Mouse (Mus musculus) left cerebral cortex, postnatal 4 days (tissue): ENCODE data around the gene Gm10188. TPM values are rescaled to one million over a fixed set of nuclear protein-coding genes. Genes with fewer than 3 reads are reported as not detected.
A peak's percentile ranks its signal among the peaks of the same experiment; 100 is the strongest.

Source experiments
- DNase-seq: peaks from one replicate; pipeline ENCODE4 v3.0.0-alpha.2; 2022
- intact Hi-C: fragments of 180-260 bp; cut with DNase I; formaldehyde crosslinking; loops from one replicate; pipeline ENCODE4 v1.15.1; 2025
- total RNA-seq, 2 experiments: library from RNA; stranded (reverse); gene quantifications; 2 replicates each; pipeline ENCODE4 v1.2.3; 2021

Gene Gm10188
- not detected for total RNA-seq

DNA sequence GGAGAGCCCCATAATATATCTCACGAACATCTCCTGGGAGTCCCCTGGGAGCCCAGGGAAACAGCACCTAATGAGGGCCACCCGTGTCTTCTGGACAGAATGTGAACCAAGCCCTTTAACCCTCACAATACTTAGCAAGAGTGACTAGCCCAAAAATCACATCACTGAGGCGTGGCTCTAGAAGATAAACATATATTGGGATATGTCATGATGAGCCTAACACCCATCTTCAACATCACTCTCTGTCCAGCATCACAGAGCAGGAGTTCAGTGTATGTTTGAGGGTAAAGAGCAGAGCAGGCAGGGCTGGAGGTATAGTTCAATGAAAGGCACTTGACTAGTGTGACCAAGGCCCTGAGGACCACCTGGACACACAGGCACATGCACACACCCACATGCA, at the start of gene Gm10188:
Gene Gm10188 (minus strand): TSS at position 101 of the 400 bp plus-strand sequence.
- intact Hi-C loops = no loop called here
- DNase-seq = no peak

DNA sequence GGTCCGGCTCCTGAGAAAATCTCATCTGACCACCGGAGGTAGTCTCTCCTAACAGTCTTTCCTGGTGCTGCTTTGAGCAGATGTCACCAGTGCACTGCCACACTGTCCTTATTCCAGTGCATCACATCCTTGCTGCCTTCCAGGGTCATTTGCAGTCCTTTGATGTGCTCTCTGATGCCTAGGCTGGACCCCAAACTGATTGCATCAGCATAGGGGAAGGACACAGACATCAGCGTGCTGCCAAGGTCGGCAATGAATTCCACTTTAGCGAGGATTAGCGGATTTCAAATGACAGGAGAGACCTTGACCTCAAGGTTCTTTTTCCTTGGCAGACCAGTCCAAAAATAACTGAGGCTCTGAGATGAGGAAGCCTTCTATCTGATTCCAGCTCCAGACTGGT, 47.6 kb upstream of the Gm10188 start:
- no peak for DNase-seq

DNA sequence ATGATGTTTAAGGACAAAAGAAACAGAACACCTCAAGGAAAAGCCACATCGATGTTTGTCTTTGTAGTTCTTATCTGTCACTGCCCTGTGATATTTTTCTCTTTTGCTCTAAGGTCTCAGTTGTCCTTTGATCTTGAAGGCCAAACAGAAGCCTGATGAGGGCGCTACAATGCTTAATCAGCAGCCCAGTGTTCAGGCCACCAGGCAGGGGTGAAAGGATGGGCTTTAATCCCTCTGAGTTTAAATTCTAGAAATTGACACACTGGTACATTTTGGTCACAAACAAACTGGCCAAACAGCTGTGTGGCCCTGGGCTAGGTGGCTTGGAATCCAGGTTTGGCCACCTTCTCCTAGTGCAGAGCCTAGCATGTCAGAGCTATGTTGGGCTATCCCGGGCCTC, 47.1 kb upstream of the Gm10188 start:
- intact Hi-C loops = no loop called here

More for the DNA sequence above, 47.6 kb upstream of the Gm10188 start:
- intact Hi-C loops = no loop called here

DNA sequence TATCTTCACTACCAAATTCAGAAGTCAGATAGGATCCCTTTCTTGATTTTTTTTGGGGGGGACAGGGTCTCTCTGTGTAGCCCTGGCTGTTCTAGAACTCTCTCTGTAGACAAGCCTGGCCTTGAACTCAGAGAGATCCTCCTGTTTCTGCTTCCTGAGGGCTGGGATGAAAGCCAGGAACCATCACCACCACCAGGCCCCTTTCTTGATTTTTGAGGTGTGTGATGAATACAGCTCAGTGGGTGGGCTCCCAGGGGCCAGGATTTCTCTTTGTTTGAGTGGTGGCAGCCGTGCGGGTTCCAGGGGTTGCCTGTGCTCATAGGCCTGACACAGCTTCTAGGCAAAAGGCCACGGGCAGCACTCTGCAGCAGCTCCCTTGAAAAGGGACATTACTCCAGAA, 41.7 kb upstream of the Gm10188 start:
- no peak for DNase-seq
- intact Hi-C loops = no loop called here

More for the DNA sequence above, 47.1 kb upstream of the Gm10188 start:
- DNase-seq = no peak

DNA sequence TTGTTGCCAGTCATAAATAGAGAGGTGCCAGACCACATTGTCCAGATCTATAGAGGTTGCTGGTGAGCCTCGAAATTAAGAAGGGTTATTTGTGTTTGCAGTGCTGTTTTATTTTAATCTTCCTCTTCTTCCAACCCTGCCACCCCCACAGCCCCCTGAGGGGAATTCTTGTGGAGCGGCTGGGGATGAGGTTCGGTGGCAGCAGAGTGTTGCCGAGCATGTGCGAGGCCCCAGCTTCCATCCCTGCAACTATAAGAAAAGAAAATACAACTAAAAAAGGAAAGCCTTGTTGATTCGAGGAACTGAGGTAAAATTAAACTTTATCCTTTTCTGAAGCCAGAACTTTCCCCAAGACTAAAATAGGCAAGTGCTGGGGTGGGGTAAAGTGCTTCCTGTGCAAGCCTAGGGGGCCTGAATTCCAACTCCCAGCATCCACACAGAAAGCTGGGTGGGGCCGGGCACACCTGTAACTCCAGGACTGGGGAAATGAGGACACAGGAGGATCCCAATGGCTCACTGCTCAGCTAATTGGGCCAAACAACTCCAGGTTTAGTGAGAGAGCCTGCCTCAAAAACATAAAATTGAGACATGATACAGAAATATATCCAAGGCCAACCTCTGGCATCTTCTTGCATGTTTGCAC, 39.0 kb upstream of the Gm10188 start:
- intact Hi-C loops = no loop called here
- no peak for DNase-seq

DNA sequence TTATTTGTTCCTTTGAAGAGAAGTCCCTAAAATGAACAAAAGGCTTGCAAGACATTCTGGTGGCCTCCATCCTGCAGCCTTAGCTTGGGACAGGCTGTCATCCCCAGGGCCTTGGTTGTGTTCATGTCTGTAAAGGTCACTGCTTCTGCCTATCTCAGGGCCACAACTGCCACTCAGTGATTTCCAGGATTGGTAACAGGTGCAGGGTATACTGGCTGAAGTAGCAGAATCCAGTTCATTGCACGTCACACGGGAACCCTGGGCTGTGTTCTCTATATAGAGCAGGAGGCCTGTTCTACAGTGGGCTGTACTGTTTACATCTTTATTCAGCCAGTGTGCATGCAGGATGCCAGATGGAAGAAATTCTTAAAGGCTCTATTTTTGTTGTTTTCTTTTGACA, 38.4 kb upstream of the Gm10188 start:
- DNase-seq = no peak
- intact Hi-C loops = no loop called here

DNA sequence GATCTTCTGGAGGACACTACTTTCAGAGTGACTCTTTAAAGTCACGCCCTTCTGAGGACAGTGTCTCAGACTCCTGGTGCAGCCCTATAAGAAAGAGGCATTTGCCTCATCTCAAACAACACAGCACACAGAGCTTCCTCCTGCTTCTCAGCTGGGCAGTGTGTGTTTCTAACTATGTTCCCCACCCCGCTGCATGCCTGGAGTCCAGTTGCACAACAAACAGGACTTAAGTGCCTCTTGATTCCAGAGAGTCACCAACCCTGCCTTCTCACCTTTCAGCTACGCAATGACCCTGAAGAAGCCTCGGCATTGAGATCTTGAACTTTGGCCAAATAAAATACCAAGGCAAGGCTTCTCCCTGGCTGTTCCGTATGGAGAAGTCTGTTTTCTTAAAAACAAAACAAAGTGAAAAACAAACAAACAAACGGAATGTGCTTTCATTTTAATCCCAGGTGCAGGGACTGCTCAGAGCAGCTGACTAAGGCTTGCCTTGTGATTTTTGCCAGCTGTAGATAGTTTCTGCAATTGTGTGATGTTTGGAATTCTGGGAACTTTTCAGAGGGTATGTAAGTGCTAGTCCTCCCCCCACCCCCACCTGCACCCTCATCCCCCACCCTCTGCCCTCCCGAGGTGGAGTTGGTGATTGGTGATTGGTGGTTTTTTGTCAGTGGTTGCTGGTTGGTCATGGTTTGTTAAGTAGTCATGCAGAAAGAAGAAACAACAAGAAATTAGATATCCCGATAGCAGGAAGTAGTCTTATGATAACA, 37.4 kb upstream of the Gm10188 start:
- DNase-seq = no peak
- intact Hi-C loops = no loop called here

DNA sequence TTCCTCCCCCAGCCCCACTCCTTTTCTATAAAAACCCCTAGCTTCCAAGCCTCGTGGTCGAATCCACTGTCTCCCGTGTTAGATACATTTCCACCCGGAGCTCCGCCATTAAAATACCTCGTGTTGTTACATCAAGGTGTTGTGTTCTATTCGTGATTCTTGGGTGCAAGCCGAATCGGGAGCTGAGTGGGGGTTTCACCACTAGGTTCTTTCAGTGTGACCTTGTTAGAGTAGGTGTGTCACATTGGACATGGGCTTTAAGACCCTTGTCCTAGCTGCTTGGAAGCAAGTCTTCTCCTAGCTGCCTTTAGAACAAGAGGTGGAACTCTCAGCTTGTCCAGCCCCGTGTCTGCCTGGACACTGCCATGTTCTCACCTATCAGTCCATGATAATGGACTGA, 36.4 kb upstream of the Gm10188 start:
- no peak for DNase-seq
- intact Hi-C loops = no loop called here

DNA sequence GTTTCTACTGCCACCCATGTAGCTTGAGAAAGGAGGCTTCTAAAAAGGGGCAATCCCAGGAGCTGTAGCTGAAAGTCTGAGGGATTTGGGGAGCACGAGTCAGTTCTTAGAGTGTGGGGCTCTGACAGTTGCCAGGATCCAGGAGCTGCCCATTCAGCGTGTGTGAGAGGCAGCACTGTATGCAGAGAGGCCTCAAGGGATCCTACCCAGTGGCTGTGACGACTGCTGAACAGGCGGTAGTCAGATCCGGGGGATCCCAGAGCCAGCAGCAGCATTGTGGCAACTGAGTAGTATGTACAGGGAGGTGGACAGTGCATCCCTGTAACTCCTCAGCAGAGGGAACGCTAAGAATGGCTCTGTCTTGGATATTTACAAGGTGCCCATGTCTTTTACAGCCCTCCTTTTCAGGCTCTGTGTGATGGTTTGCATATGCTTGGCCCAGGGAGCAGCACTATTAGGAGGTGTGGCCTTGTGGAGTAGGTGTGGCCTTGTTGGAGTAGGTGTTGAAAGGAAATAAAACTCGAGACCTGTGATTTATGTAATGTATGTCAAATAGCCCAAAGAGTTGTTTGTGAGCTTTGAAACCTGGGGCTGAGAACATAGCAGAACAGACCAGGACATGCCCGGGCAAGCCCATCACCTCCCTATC, 35.8 kb upstream of the Gm10188 start:
- intact Hi-C loops = no loop called here
- no peak for DNase-seq

DNA sequence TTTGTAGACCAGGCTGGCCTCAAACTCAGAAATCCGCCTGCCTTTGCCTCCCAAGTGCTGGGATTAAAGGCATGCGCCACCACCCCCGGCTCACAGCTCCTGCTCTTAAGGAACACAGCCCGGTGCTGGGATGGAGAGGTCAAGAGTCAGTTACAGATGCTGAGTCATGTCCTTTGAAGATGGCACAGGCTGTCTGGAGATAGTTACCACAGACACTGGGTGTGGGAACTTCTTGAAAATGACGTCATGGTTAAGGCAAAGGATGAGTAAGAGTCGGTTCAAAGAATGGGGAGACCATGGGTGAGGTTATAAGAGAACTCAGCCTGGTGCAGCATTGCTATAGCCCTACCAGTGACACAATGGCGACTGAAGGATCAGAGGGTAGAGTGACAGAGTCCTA, 35.0 kb upstream of the Gm10188 start:
- intact Hi-C loops = no loop called here

DNA sequence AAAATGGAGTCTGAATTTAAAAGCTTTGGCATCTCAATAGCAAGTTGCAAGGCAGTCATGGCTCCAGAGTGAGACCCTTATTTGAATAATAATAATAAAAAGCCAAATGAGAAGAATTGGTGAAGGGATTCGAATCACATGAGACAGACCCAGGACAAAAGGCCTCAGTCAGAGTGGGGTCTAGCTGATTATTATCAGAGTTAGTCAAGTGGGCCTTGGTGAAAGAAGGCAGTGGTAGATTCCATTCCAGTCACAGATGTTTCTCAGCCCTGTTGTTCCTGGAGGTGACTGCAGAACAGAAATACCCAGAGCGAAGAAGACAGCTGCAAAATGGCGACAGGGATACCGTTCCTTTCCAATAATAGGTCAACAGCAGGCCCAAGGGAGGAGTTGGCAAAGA, 34.1 kb upstream of the Gm10188 start:
- no peak for DNase-seq
- intact Hi-C loops = no loop called here

More for the DNA sequence above, 35.0 kb upstream of the Gm10188 start:
- DNase-seq = no peak

DNA sequence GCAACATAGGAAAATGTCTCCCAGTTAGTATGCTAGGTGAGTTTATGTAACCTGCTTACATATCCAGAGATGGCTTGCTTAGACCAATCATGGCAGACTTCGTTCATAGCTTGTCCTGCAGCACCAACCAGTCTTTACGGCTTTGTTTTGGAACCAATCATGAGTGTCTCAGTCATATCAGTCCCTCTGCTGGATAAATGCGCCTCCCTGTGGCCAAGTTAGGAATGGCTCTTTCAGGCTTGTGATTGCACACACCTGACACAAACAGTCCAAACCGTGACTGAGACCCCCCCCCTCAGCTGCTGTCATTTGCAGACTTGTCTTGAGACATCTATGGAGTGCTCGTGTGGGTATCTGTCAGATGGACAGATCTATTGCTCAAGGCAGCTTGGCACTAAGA, 31.5 kb upstream of the Gm10188 start:
- intact Hi-C loops = no loop called here
- DNase-seq = no peak

DNA sequence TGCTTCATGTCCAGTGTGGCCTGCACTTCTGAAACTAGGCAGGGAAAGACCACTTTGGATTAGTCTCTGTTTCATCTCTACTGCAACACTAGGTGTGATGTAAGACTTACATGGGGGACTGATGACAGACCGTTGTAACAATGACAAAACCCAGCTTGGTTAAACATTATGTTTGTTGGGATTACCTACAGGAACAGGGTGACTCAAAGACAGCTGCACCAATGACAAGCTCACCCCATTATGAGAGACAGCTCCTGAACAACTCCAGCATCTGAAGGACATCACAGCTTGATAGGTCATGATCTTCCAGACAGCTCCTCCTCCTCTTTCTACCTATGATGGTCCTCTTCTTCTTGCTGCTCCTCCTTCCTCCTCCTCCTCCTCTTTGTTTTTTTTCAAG, 30.8 kb upstream of the Gm10188 start:
- no peak for DNase-seq
- intact Hi-C loops = no loop called here

DNA sequence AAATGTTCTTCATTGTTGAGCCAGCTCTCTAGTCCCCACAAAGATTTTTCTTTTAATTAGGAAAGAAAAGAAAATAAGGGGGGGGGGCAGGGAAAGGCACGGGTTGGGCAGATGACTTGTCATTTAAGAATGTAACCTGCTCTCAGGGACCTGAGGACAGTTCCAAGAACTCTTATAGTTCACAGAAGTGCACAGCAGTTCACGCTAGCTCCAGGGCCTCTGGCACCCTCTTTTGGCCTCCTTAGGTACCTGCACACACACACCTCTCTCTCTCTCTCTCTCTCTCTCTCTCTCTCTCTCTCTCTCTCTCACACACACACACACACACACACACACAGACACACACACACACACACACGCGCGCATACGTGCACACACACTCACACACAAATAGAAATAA, 24.9 kb upstream of the Gm10188 start:
- DNase-seq = no peak
- intact Hi-C loops = no loop called here

DNA sequence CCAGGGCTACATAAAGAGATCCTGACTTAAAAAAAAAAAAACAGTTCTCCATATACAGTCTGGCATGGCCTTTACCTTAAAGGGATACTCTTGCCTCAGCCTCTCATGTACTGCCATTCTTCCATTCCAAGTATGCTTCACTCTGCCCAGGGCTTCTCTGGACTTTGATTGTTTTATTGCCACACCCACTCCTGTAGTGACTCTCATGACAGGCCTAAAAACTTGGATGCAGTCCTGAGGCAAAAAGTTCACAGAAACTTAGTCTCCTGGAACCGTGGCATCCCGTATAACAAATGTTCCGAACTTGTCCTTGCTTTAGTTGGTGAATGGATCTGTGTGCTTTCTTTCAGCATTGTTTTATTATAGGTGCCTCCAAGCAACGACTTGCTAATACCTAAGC, 17.1 kb upstream of the Gm10188 start:
- intact Hi-C loops = no loop called here
- DNase-seq = no peak

DNA sequence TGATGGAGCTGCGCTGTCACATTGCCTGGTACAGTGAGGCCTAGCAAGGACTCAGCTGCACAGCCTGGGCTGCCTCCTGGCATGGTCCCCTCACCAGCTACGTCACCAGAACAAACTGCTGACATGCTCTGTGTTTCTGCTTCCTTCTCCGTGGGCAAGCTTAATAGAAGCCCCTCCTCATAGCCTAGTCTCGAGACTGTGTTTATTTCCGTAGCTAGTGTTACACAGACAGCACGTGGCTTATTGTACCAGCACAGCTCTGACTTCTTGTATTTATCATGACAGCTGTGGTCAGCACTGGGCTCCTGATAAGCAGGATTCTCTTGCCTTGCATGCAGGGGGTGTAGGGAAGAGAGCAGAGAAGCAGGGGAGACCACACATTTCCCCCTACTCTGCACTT, 16.6 kb upstream of the Gm10188 start:
- no peak for DNase-seq
- intact Hi-C loops = no loop called here

DNA sequence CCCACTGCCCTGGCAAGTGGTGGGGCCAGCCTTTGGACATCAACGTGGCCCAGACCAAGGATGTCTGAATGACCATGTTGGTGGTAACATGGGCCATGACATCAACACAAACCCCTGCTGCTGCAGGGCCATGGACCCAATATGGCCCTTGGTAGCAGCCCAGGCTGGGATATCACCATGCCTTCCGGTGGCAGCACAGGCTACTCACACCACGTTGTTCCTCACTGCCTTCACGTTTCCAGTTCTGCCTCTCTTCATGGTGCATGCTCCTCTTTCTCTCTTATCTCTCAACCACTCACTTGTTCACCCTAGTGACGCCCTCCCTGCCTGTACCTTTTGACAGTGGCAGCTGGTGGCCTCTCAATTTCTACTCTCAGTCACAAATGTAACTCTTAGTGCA, 15.4 kb upstream of the Gm10188 start:
- intact Hi-C loops = no loop called here
- no peak for DNase-seq

DNA sequence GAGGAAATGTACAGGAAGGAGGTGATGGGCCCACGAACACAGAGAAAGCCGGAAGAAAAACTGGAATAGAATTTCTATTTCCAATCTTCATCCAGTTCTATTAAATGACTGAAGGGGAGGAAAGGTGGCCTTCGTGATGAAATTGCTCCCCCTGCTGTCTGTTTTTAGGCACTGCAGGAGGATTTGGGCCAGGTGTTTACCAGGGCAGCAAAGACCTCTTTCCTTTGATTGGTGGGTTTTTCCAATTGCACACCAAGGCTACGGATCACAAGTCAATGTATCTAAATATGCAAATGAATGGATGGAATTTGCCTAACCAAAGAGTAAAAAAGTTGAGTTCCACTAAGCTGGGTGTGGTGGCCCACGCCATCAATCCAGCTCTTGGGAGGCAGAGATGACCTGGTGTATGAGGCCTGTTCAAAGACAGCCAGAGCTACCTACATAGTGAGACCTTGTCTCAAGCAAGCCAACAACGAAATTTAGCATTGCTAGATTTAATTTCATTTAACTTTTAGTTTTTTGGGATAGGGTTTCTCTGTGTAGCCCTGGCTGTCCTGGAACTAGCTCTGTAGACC, 8.1 kb upstream of the Gm10188 start:
- intact Hi-C loops = loop anchor here (2.0 kb wide), 1 partner anchor 79 kb away; no protein-coding TSS in a partner anchor
- peak; percentile 65 for DNase-seq

DNA sequence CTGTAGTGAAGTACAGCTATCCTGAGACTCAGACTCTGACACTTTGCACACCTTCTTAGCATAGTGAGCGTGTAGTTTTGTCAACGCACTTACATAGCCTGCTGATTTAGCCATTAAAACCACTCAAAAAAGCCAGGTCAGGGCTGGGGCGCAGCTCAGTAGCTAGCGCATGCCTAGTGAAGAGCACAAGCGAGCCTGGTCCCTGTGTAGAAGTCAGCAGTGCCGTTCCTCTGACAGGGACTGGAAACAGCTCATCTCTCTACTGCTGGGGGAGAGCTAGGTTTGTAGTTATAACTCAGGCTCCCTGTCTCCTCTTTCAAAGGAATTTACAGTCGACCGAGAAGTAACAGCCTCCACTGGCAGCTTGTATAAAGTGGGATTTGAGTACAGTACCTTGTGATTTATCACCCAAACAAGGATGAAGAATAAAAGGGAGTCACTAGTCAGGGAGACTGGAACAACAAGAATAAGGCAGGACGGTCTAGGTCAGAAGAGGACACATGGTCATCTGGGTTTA, 5.2 kb upstream of the Gm10188 start:
- intact Hi-C loops = no loop called here
- no peak for DNase-seq

DNA sequence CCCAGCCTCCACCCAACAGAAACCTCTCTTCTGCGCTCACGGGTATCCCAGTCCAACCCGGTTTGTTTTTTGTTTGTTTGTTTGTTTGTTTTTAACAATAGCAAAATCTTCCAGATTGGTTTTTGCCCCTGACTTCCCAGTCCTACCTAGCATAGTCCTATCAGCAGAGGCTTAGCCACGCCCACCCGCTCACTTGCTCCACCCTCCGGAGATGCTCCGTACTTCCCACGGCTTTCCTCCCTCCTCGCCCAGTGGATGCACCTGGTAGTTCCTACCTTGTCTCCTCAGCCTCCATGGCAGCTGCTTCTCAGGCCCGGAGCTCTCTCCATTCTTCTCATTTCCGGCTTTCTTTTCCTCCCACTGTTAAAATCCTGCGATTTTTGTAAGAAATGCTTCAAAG, 4.0 kb upstream of the Gm10188 start:
- intact Hi-C loops = no loop called here

DNA sequence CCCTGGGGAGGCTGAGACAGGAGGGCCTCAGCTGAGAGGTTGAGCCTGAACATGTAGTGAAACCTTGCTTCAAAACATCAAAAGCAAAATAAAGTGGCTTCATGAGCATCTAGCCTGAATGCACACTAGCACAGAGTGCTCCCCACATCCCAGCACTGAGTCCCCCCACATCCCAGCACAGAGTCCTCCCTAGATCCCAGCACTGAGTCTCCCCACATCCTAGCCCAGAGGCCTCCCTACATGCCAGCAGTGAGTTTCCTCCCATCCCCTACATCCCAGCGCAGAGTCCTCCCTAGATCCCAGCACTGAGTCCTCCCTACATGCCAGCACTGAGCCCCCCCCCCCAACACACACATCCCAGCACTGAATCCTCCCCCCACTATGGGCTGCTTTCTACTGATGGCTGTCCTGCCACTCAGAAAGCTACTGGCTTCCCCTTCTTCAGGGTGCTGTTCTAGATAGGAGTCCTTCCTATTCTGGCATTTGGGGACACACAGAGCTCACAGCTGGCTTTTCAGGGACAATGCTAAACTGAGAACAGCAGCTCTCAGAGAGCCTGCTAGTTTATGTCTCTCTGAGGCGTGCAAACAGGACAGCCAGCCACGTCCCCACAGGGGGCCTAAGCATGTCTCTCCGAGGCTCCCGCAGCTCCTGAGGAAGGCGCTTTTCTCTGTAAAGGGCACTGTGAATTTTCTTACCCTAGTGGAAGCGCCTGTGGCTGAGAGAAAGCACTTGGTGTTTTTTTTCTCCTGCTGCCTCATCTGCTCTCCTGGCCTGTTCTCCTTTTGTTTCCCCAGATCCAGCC, 2.1 kb upstream of the Gm10188 start:
- no peak for DNase-seq
- intact Hi-C loops = no loop called here

More for the DNA sequence above, 4.0 kb upstream of the Gm10188 start:
- peak; percentile 50 for DNase-seq
